Mouse (Mus musculus): Measurements from ENCODE around the gene Cdc42ep5. TPM values are rescaled to one million over a fixed set of nuclear protein-coding genes. Genes with fewer than 3 reads are reported as not detected.

Cdc42ep5 gene
- polyA plus RNA-seq, 1 experiment from 2014 or later = 46.2 TPM

GRCm38 (mm10) chr7:4132581-4132980 lies 32.1 kb downstream of the Cdc42ep5 start:
- Histone ChIP-seq H3K36me3 (ENCODE audit: control insufficient read depth, insufficient read depth, low read length) (no peaks in the 10 kb centered on the region), H3K4me2 (ENCODE audit: low read depth, low read length) (no peak overlapping the region), H3K4me3 (ENCODE audit: low read length) (no peak overlapping the region), H3K27me3 (ENCODE audit: control insufficient read depth, insufficient read depth, low read depth, low read length) (no peaks in the 10 kb centered on the region), H3K9me3 (ENCODE audit: control insufficient read depth, low read length) (no peaks in the 10 kb centered on the region), H3K27ac (ENCODE audit: low read length) (no peak overlapping the region), H3K4me1 (replicated peaks; ENCODE audit: control insufficient read depth, insufficient read depth, low read length) (peaks cover 11% of the 10 kb centered on the region), H3K9ac (ENCODE audit: low read length) (no peak overlapping the region)
- ATAC-seq (ENCODE audit: low read depth) = no peak
- WGBS = 85% methylated on average over 3 of the region's 3 CpGs

- H3K4me1 ChIP-seq (replicated peaks; ENCODE audit: control insufficient read depth, insufficient read depth, low read length) = peaks cover 11% of the 10 kb centered on the region
- H3K9me3 ChIP-seq (ENCODE audit: control insufficient read depth, low read length) = no peaks in the 10 kb centered on the region
- no peaks in the 10 kb centered on the region for H3K27me3 ChIP-seq (ENCODE audit: control insufficient read depth, insufficient read depth, low read depth, low read length)
- no peak overlapping the region for H3K4me2 ChIP-seq (ENCODE audit: low read depth, low read length)
- no peaks in the 10 kb centered on the region for H3K36me3 ChIP-seq (ENCODE audit: control insufficient read depth, insufficient read depth, low read length)
- no peak overlapping the region for H3K4me3 ChIP-seq (ENCODE audit: low read length)
- WGBS = 80% methylated on average over 8 of the region's 8 CpGs
- no peak overlapping the region for H3K9ac ChIP-seq (ENCODE audit: low read length)
- no peak overlapping the region for H3K27ac ChIP-seq (ENCODE audit: low read length)
- ATAC-seq (ENCODE audit: low read depth) = no peak
Observed at GRCm38 (mm10) chr7:4131964-4132363, 32.7 kb downstream of the Cdc42ep5 start.

GRCm38 (mm10) chr7:4130686-4131452 lies 33.8 kb downstream of the Cdc42ep5 start:
- ATAC-seq (ENCODE audit: low read depth) = peak; percentile 62
- Histone ChIP-seq H3K27me3 (ENCODE audit: control insufficient read depth, insufficient read depth, low read depth, low read length) (no peaks in the 10 kb centered on the region), H3K9me3 (ENCODE audit: control insufficient read depth, low read length) (no peaks in the 10 kb centered on the region), H3K4me1 (replicated peaks; ENCODE audit: control insufficient read depth, insufficient read depth, low read length) (peaks cover 11% of the 10 kb centered on the region), H3K36me3 (ENCODE audit: control insufficient read depth, insufficient read depth, low read length) (no peaks in the 10 kb centered on the region), H3K4me3 (ENCODE audit: low read length) (no peak overlapping the region), H3K4me2 (ENCODE audit: low read depth, low read length) (peak overlapping the region; percentile 18; the same call in 1 of the 2 replicates), H3K27ac (ENCODE audit: low read length) (no peak overlapping the region; the same call in 1 of the 2 replicates), H3K9ac (ENCODE audit: low read length) (peak overlapping the region; percentile 21; the same call in 1 of the 2 replicates)
- WGBS = 26% methylated on average over 13 of the region's 13 CpGs

GRCm38 (mm10) chr7:4128860-4129259 lies 35.8 kb downstream of the Cdc42ep5 start:
- Histone ChIP-seq H3K27ac (ENCODE audit: low read length) (no peak overlapping the region), H3K9ac (ENCODE audit: low read length) (no peak overlapping the region), H3K27me3 (ENCODE audit: control insufficient read depth, insufficient read depth, low read depth, low read length) (no peaks in the 10 kb centered on the region), H3K4me2 (ENCODE audit: low read depth, low read length) (no peak overlapping the region), H3K36me3 (ENCODE audit: control insufficient read depth, insufficient read depth, low read length) (no peaks in the 10 kb centered on the region), H3K4me3 (ENCODE audit: low read length) (no peak overlapping the region), H3K4me1 (replicated peaks; ENCODE audit: control insufficient read depth, insufficient read depth, low read length) (peaks cover 13% of the 10 kb centered on the region), H3K9me3 (ENCODE audit: control insufficient read depth, low read length) (no peaks in the 10 kb centered on the region)
- WGBS = 48% methylated on average over 6 of the region's 6 CpGs
- ATAC-seq (ENCODE audit: low read depth) = no peak

- no peak overlapping the region for H3K4me2 ChIP-seq (ENCODE audit: low read depth, low read length)
- ATAC-seq (ENCODE audit: low read depth) = no peak
- peaks cover 13% of the 10 kb centered on the region for H3K4me1 ChIP-seq (replicated peaks; ENCODE audit: control insufficient read depth, insufficient read depth, low read length)
- no peaks in the 10 kb centered on the region for H3K36me3 ChIP-seq (ENCODE audit: control insufficient read depth, insufficient read depth, low read length)
- H3K9me3 ChIP-seq (ENCODE audit: control insufficient read depth, low read length) = no peaks in the 10 kb centered on the region
- H3K9ac ChIP-seq (ENCODE audit: low read length) = no peak overlapping the region
- no peaks in the 10 kb centered on the region for H3K27me3 ChIP-seq (ENCODE audit: control insufficient read depth, insufficient read depth, low read depth, low read length)
- H3K27ac ChIP-seq (ENCODE audit: low read length) = no peak overlapping the region
- no peak overlapping the region for H3K4me3 ChIP-seq (ENCODE audit: low read length)
- WGBS = 79% methylated on average over 4 of the region's 4 CpGs
Observed at GRCm38 (mm10) chr7:4127894-4128293, 36.8 kb downstream of the Cdc42ep5 start.

- no peak overlapping the region for H3K27ac ChIP-seq (ENCODE audit: low read length)
- H3K4me3 ChIP-seq (ENCODE audit: low read length) = no peak overlapping the region
- no peaks in the 10 kb centered on the region for H3K9me3 ChIP-seq (ENCODE audit: control insufficient read depth, low read length)
- 81% methylated on average over 11 of the region's 11 CpGs for WGBS
- ATAC-seq (ENCODE audit: low read depth) = no peak
- H3K4me1 ChIP-seq (replicated peaks; ENCODE audit: control insufficient read depth, insufficient read depth, low read length) = peaks cover 13% of the 10 kb centered on the region
- H3K4me2 ChIP-seq (ENCODE audit: low read depth, low read length) = no peak overlapping the region
- no peak overlapping the region for H3K9ac ChIP-seq (ENCODE audit: low read length)
- H3K36me3 ChIP-seq (ENCODE audit: control insufficient read depth, insufficient read depth, low read length) = no peaks in the 10 kb centered on the region
- no peaks in the 10 kb centered on the region for H3K27me3 ChIP-seq (ENCODE audit: control insufficient read depth, insufficient read depth, low read depth, low read length)
Observed at GRCm38 (mm10) chr7:4126992-4127785, 37.5 kb downstream of the Cdc42ep5 start.

- Histone ChIP-seq H3K9me3 (ENCODE audit: control insufficient read depth, low read length) (no peaks in the 10 kb centered on the region), H3K9ac (ENCODE audit: low read length) (no peak overlapping the region), H3K4me3 (ENCODE audit: low read length) (no peak overlapping the region), H3K36me3 (ENCODE audit: control insufficient read depth, insufficient read depth, low read length) (no peaks in the 10 kb centered on the region), H3K27me3 (ENCODE audit: control insufficient read depth, insufficient read depth, low read depth, low read length) (peaks cover 4% of the 10 kb centered on the region), H3K27ac (ENCODE audit: low read length) (no peak overlapping the region), H3K4me1 (replicated peaks; ENCODE audit: control insufficient read depth, insufficient read depth, low read length) (0 out of 2 replicates have a peak, but pooled peaks cover 2% of the 10 kb centered on the region), H3K4me2 (ENCODE audit: low read depth, low read length) (no peak overlapping the region)
- ATAC-seq (ENCODE audit: low read depth) = no peak
- WGBS = 18% methylated on average over 9 of the region's 9 CpGs
Observed at GRCm38 (mm10) chr7:4125306-4125705, 39.4 kb downstream of the Cdc42ep5 start.

- no peak overlapping the region for H3K4me2 ChIP-seq (ENCODE audit: low read depth, low read length)
- no peak for ATAC-seq (ENCODE audit: low read depth)
Observed at GRCm38 (mm10) chr7:4124856-4125255, 39.8 kb downstream of the Cdc42ep5 start.

GRCm38 (mm10) chr7:4124315-4124759 lies 40.3 kb downstream of the Cdc42ep5 start:
- peak; percentile 39; the same call in 1 of the 2 replicates for ATAC-seq (ENCODE audit: low read depth)
- H3K9me3 ChIP-seq (ENCODE audit: control insufficient read depth, low read length) = no peaks in the 10 kb centered on the region
- H3K4me1 ChIP-seq (replicated peaks; ENCODE audit: control insufficient read depth, insufficient read depth, low read length) = peaks cover 4% of the 10 kb centered on the region; the same call in 1 of the 2 replicates
- H3K4me3 ChIP-seq (ENCODE audit: low read length) = no peak overlapping the region
- 2% methylated on average over 10 of the region's 10 CpGs for WGBS
- peaks cover 10% of the 10 kb centered on the region for H3K27me3 ChIP-seq (ENCODE audit: control insufficient read depth, insufficient read depth, low read depth, low read length)
- peak overlapping the region; percentile 37; the same call in 1 of the 2 replicates for H3K4me2 ChIP-seq (ENCODE audit: low read depth, low read length)
- H3K36me3 ChIP-seq (ENCODE audit: control insufficient read depth, insufficient read depth, low read length) = no peaks in the 10 kb centered on the region
- H3K27ac ChIP-seq (ENCODE audit: low read length) = no peak overlapping the region
- H3K9ac ChIP-seq (ENCODE audit: low read length) = no peak overlapping the region

More at GRCm38 (mm10) chr7:4124856-4125255, 39.8 kb downstream of the Cdc42ep5 start:
- no peak overlapping the region for H3K4me3 ChIP-seq (ENCODE audit: low read length)
- H3K27me3 ChIP-seq (ENCODE audit: control insufficient read depth, insufficient read depth, low read depth, low read length) = peaks cover 7% of the 10 kb centered on the region
- H3K27ac ChIP-seq (ENCODE audit: low read length) = no peak overlapping the region
- no peaks in the 10 kb centered on the region for H3K36me3 ChIP-seq (ENCODE audit: control insufficient read depth, insufficient read depth, low read length)
- no peaks in the 10 kb centered on the region for H3K9me3 ChIP-seq (ENCODE audit: control insufficient read depth, low read length)
- H3K9ac ChIP-seq (ENCODE audit: low read length) = no peak overlapping the region
- WGBS = 20% methylated on average over 5 of the region's 5 CpGs
- 0 out of 2 replicates have a peak, but pooled peaks cover 2% of the 10 kb centered on the region for H3K4me1 ChIP-seq (replicated peaks; ENCODE audit: control insufficient read depth, insufficient read depth, low read length)
